Mouse (Mus musculus): ENCODE measurements around the gene Olfr750. TPM values are rescaled to one million over a fixed set of nuclear protein-coding genes. Genes with fewer than 3 reads are reported as not detected.

The Olfr750 gene
- polyA plus RNA-seq, 1 experiment, result not detected

- 94% methylated on average over 2 of the region's 2 CpGs for WGBS
- no peaks in the 10 kb centered on the region for H3K4me1 ChIP-seq (ENCODE audit: control insufficient read depth, insufficient read depth, low read length)
- DNase-seq, result peak; percentile 46
- no peaks in the 10 kb centered on the region for H3K27me3 ChIP-seq (replicated peaks; ENCODE audit: control insufficient read depth, insufficient read depth, low read length)
- H3K4me3 ChIP-seq (ENCODE audit: insufficient read depth, low read depth, low read length), result no peak overlapping the region
- no peak overlapping the region for H3K27ac ChIP-seq (ENCODE audit: insufficient read depth, low read depth, low read length)
- TF ChIP-seq CTCF (conservative IDR thresholded peaks at IDR 0.05; ENCODE audit: insufficient read depth, insufficient read length, low read depth, low read length) (peak; percentile 40), POLR2A (IDR thresholded peaks at IDR 0.05; ENCODE audit: low read depth, low read length) (no peak)
- no peaks in the 10 kb centered on the region for H3K36me3 ChIP-seq (ENCODE audit: control insufficient read depth, insufficient read depth, low read length)
Measured at GRCm38 (mm10) chr14:51069617-51070016, 4.6 kb downstream of the Olfr750 start.

GRCm38 (mm10) chr14:51068956-51069355 lies 5.3 kb downstream of the Olfr750 start:
- 86% methylated on average over 5 of the region's 5 CpGs for WGBS
- H3K4me3 ChIP-seq (ENCODE audit: insufficient read depth, low read depth, low read length), result no peak overlapping the region
- no peak overlapping the region for H3K27ac ChIP-seq (ENCODE audit: insufficient read depth, low read depth, low read length)
- no peaks in the 10 kb centered on the region for H3K36me3 ChIP-seq (ENCODE audit: control insufficient read depth, insufficient read depth, low read length)
- H3K27me3 ChIP-seq (replicated peaks; ENCODE audit: control insufficient read depth, insufficient read depth, low read length), result no peaks in the 10 kb centered on the region
- DNase-seq, result no peak
- TF ChIP-seq CTCF (conservative IDR thresholded peaks at IDR 0.05; ENCODE audit: insufficient read depth, insufficient read length, low read depth, low read length), result no peak
- TF ChIP-seq POLR2A (IDR thresholded peaks at IDR 0.05; ENCODE audit: low read depth, low read length), result no peak
- H3K4me1 ChIP-seq (ENCODE audit: control insufficient read depth, insufficient read depth, low read length), result no peaks in the 10 kb centered on the region

GRCm38 (mm10) chr14:51060761-51061160 lies 13.5 kb downstream of the Olfr750 start:
- DNase-seq, result no peak
- Histone ChIP-seq H3K36me3 (ENCODE audit: control insufficient read depth, insufficient read depth, low read length) (no peaks in the 10 kb centered on the region), H3K4me1 (ENCODE audit: control insufficient read depth, insufficient read depth, low read length) (no peaks in the 10 kb centered on the region), H3K27ac (ENCODE audit: insufficient read depth, low read depth, low read length) (no peak overlapping the region), H3K4me3 (ENCODE audit: insufficient read depth, low read depth, low read length) (no peak overlapping the region), H3K27me3 (replicated peaks; ENCODE audit: control insufficient read depth, insufficient read depth, low read length) (no peaks in the 10 kb centered on the region)
- 90% methylated on average over 5 of the region's 5 CpGs for WGBS
- TF ChIP-seq POLR2A (IDR thresholded peaks at IDR 0.05; ENCODE audit: low read depth, low read length) (no peak), CTCF (conservative IDR thresholded peaks at IDR 0.05; ENCODE audit: insufficient read depth, insufficient read length, low read depth, low read length) (no peak)

GRCm38 (mm10) chr14:51057401-51057831 lies 16.8 kb downstream of the Olfr750 start, which contains the start of gene Rnase12:
TSS of gene Rnase12 (minus strand) at chr14:51057661.
- 31% methylated on average over 9 of the region's 9 CpGs for WGBS
- Histone ChIP-seq H3K36me3 (ENCODE audit: control insufficient read depth, insufficient read depth, low read length) (no peaks in the 10 kb centered on the region), H3K27ac (ENCODE audit: insufficient read depth, low read depth, low read length) (no peak within 1 kb of the TSS), H3K4me3 (ENCODE audit: insufficient read depth, low read depth, low read length) (no peak within 1 kb of the TSS), H3K4me1 (ENCODE audit: control insufficient read depth, insufficient read depth, low read length) (no peaks in the 10 kb centered on the region), H3K27me3 (replicated peaks; ENCODE audit: control insufficient read depth, insufficient read depth, low read length) (no peaks in the 10 kb centered on the region)
- TF ChIP-seq CTCF (conservative IDR thresholded peaks at IDR 0.05; ENCODE audit: insufficient read depth, insufficient read length, low read depth, low read length), result no peak
- TF ChIP-seq POLR2A (IDR thresholded peaks at IDR 0.05; ENCODE audit: low read depth, low read length), result no peak
- DNase-seq, result no peak

GRCm38 (mm10) chr14:51054243-51055237 lies 19.7 kb downstream of the Olfr750 start:
- no peak for TF ChIP-seq CTCF (conservative IDR thresholded peaks at IDR 0.05; ENCODE audit: insufficient read depth, insufficient read length, low read depth, low read length)
- TF ChIP-seq POLR2A (IDR thresholded peaks at IDR 0.05; ENCODE audit: low read depth, low read length), result no peak
- WGBS, result 78% methylated on average over 13 of the region's 13 CpGs
- H3K27me3 ChIP-seq (replicated peaks; ENCODE audit: control insufficient read depth, insufficient read depth, low read length), result no peaks in the 10 kb centered on the region

GRCm38 (mm10) chr14:51053176-51053575 lies 21.1 kb downstream of the Olfr750 start:
- DNase-seq, result no peak
- 30% methylated on average over 5 of the region's 5 CpGs for WGBS
- H3K27me3 ChIP-seq (replicated peaks; ENCODE audit: control insufficient read depth, insufficient read depth, low read length), result no peaks in the 10 kb centered on the region
- H3K4me3 ChIP-seq (ENCODE audit: insufficient read depth, low read depth, low read length), result no peak overlapping the region
- TF ChIP-seq POLR2A (IDR thresholded peaks at IDR 0.05; ENCODE audit: low read depth, low read length) (no peak), CTCF (conservative IDR thresholded peaks at IDR 0.05; ENCODE audit: insufficient read depth, insufficient read length, low read depth, low read length) (no peak)
- H3K36me3 ChIP-seq (ENCODE audit: control insufficient read depth, insufficient read depth, low read length), result no peaks in the 10 kb centered on the region
- H3K4me1 ChIP-seq (ENCODE audit: control insufficient read depth, insufficient read depth, low read length), result no peaks in the 10 kb centered on the region
- H3K27ac ChIP-seq (ENCODE audit: insufficient read depth, low read depth, low read length), result no peak overlapping the region

More at GRCm38 (mm10) chr14:51054243-51055237, 19.7 kb downstream of the Olfr750 start:
- H3K4me3 ChIP-seq (ENCODE audit: insufficient read depth, low read depth, low read length), result no peak overlapping the region
- H3K4me1 ChIP-seq (ENCODE audit: control insufficient read depth, insufficient read depth, low read length), result no peaks in the 10 kb centered on the region
- DNase-seq, result no peak
- no peak overlapping the region for H3K27ac ChIP-seq (ENCODE audit: insufficient read depth, low read depth, low read length)
- H3K36me3 ChIP-seq (ENCODE audit: control insufficient read depth, insufficient read depth, low read length), result no peaks in the 10 kb centered on the region

- TF ChIP-seq CTCF (conservative IDR thresholded peaks at IDR 0.05; ENCODE audit: insufficient read depth, insufficient read length, low read depth, low read length) (no peak), POLR2A (IDR thresholded peaks at IDR 0.05; ENCODE audit: low read depth, low read length) (no peak)
- H3K27me3 ChIP-seq (replicated peaks; ENCODE audit: control insufficient read depth, insufficient read depth, low read length), result no peaks in the 10 kb centered on the region
- H3K4me1 ChIP-seq (ENCODE audit: control insufficient read depth, insufficient read depth, low read length), result no peaks in the 10 kb centered on the region
- no peak for DNase-seq
- H3K27ac ChIP-seq (ENCODE audit: insufficient read depth, low read depth, low read length), result no peak overlapping the region
- WGBS, result 39% methylated on average over 5 of the region's 5 CpGs
- H3K4me3 ChIP-seq (ENCODE audit: insufficient read depth, low read depth, low read length), result no peak overlapping the region
- H3K36me3 ChIP-seq (ENCODE audit: control insufficient read depth, insufficient read depth, low read length), result no peaks in the 10 kb centered on the region
Measured at GRCm38 (mm10) chr14:51051941-51052340, 22.3 kb downstream of the Olfr750 start.
